Mouse (Mus musculus): ENCODE measurements around the gene Clba1. TPM values are rescaled to one million over a fixed set of nuclear protein-coding genes. Genes with fewer than 3 reads are reported as not detected.
A peak's percentile ranks its signal among the peaks of the same experiment; 100 is the strongest.

Gene Clba1
- 10 to 100 TPM; 10.6 to 16.1 (median 14.0) TPM for total RNA-seq (2022)

- DNase-seq, result peak; percentile 90
Observed at GRCm38 (mm10) chr12:112808587-112809364, at the start of gene Clba1. Gene Clba1 (plus strand): TSS chr12:112808937.

GRCm38 (mm10) chr12:112759471-112759870, 49.3 kb upstream of the Clba1 start:
- no peak for DNase-seq

- DNase-seq, result no peak
Observed at GRCm38 (mm10) chr12:112760154-112760926, 48.4 kb upstream of the Clba1 start, which contains the start of gene Pld4. Gene Pld4 (plus strand): TSS chr12:112760655.

- no peak for DNase-seq
Observed at GRCm38 (mm10) chr12:112761411-112761810, 47.3 kb upstream of the Clba1 start.

GRCm38 (mm10) chr12:112762018-112762417, 46.7 kb upstream of the Clba1 start:
- no peak for DNase-seq

GRCm38 (mm10) chr12:112763176-112763575, 45.6 kb upstream of the Clba1 start:
- no peak for DNase-seq

GRCm38 (mm10) chr12:112764141-112764540, 44.6 kb upstream of the Clba1 start:
- DNase-seq, result peak; percentile 79

- DNase-seq, result no peak
Observed at GRCm38 (mm10) chr12:112764991-112765390, 43.7 kb upstream of the Clba1 start.

- DNase-seq, result no peak
Observed at GRCm38 (mm10) chr12:112766586-112766985, 42.2 kb upstream of the Clba1 start.

- DNase-seq, result no peak
Observed at GRCm38 (mm10) chr12:112767036-112767890, 41.5 kb upstream of the Clba1 start.

- no peak for DNase-seq
Observed at GRCm38 (mm10) chr12:112768166-112768565, 40.6 kb upstream of the Clba1 start.

GRCm38 (mm10) chr12:112769031-112769430, 39.7 kb upstream of the Clba1 start:
- DNase-seq, result no peak

GRCm38 (mm10) chr12:112769751-112770150, 39.0 kb upstream of the Clba1 start:
- DNase-seq, result no peak

GRCm38 (mm10) chr12:112770396-112770795, 38.3 kb upstream of the Clba1 start:
- no peak for DNase-seq

- DNase-seq, result no peak
Observed at GRCm38 (mm10) chr12:112772306-112772705, 36.4 kb upstream of the Clba1 start.

GRCm38 (mm10) chr12:112773366-112773765, 35.4 kb upstream of the Clba1 start:
- DNase-seq, result no peak

GRCm38 (mm10) chr12:112774026-112774425, 34.7 kb upstream of the Clba1 start:
- no peak for DNase-seq

GRCm38 (mm10) chr12:112774481-112774880, 34.3 kb upstream of the Clba1 start:
- DNase-seq, result no peak

GRCm38 (mm10) chr12:112791026-112791425, 17.7 kb upstream of the Clba1 start:
- DNase-seq, result no peak

GRCm38 (mm10) chr12:112793601-112794355, 15.0 kb upstream of the Clba1 start:
- DNase-seq, result peak; percentile 36

- no peak for DNase-seq
Observed at GRCm38 (mm10) chr12:112794356-112794816, 14.4 kb upstream of the Clba1 start.

GRCm38 (mm10) chr12:112794998-112795397, 13.7 kb upstream of the Clba1 start:
- no peak for DNase-seq
